Mouse (Mus musculus) testis, adult 2 months (tissue): ENCODE results near the gene Siglecg.

ENCODE experiments used
- CTCF ChIP-seq: fragments of 200-500 bp; IDR thresholded peaks from 2 replicates; pipeline ENCODE4 v1.5.1; 2012; ENCODE audit warnings: low read depth, mild to moderate bottlenecking, inconsistent platforms, low read length, moderate library complexity; ENCODE audit not compliant: control insufficient read depth, insufficient read depth, insufficient replicate concordance
- POLR2A ChIP-seq: fragments of 200-500 bp; IDR thresholded peaks from 2 replicates; pipeline ENCODE4 v1.6.1; 2012; ENCODE audit warnings: low read depth, mild to moderate bottlenecking, inconsistent platforms, low read length, moderate library complexity; ENCODE audit not compliant: control insufficient read depth

DNA sequence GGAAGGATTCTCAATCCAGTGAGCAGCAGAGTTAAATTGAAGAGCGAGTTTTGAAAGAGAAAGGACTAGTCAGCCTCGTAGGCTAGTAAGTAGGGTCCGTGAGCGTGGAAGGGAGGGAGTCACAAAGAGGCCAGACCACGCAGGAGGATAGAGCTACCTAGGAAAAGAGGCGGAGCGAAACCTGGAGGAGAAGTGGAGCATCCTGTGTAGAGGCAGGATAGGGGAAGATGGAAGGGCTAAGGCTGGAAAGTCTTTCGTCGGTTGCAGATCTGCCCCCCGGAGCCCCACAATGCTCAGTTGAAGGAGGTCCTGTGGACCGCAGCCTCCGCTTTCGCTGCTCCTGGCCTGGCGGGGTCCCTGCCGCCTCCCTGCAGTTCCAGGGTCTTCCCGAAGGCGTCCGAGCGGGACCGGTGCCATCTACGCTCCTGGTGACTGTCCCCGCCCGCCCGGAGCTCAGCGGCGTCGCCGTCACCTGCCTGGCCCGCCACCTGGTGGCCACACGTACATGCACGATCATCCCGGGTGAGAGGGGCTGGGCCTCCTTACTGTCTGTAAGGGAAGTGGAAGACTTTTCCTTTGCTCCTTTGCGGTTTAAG, 58.2 kb downstream of the Siglecg start:
- peak; percentile 64 for TF ChIP-seq CTCF
- no peak for TF ChIP-seq POLR2A
